Mouse (Mus musculus) G1E (cell line): Measurements from ENCODE around the gene Foxk1. TPM values are rescaled to one million over a fixed set of nuclear protein-coding genes. Genes with fewer than 3 reads are reported as not detected.

Source experiments
- ATAC-seq: 2 replicates; pipeline ENCODE4 v1.8.0; 2016; ENCODE audit warnings: mild to moderate bottlenecking; ENCODE audit not compliant: insufficient number of reproducible peaks, poor library complexity, low FRiP score, severe bottlenecking; ENCODE audit errors: extremely low read depth
- DNase-seq: peaks from one replicate; pipeline ENCODE4 v3.0.0; 2012; ENCODE audit warnings: low spot score
- H3K27me3 ChIP-seq: 2 replicates; pipeline ENCODE4 v1.6.1; 2012; ENCODE audit warnings: mild to moderate bottlenecking, low read length, inconsistent platforms; ENCODE audit not compliant: insufficient read depth
- H3K36me3 ChIP-seq: replicated peaks from 2 replicates; pipeline ENCODE3; 2012; ENCODE audit warnings: mild to moderate bottlenecking, inconsistent platforms
- H3K4me1 ChIP-seq: 2 replicates; pipeline ENCODE4 v1.6.1; 2012; ENCODE audit warnings: low read depth, low read length, inconsistent platforms, mixed read lengths; ENCODE audit not compliant: insufficient read depth
- H3K4me3 ChIP-seq: 2 replicates; pipeline ENCODE4 v1.5.1; 2012; ENCODE audit warnings: low read depth, mild to moderate bottlenecking, inconsistent platforms, low read length, moderate library complexity, mixed read lengths
- H3K9me3 ChIP-seq: replicated peaks from 2 replicates; pipeline ENCODE4 v1.6.1; 2012; ENCODE audit warnings: inconsistent platforms
- CTCF ChIP-seq: IDR thresholded peaks from 2 replicates; pipeline ENCODE4 v1.5.1; 2012; ENCODE audit warnings: low read depth, low read length, inconsistent platforms, mixed read lengths
- GATA1 ChIP-seq: IDR thresholded peaks from 2 replicates; pipeline ENCODE4 v1.6.1; 2012; ENCODE audit warnings: borderline replicate concordance, low read length, inconsistent platforms, mixed read lengths
- GATA2 ChIP-seq: IDR thresholded peaks from 2 replicates; pipeline ENCODE4 v1.6.1; 2012; ENCODE audit warnings: low read depth, low read length, inconsistent platforms, borderline replicate concordance
- POLR2AphosphoS5 ChIP-seq: IDR thresholded peaks from 2 replicates; pipeline ENCODE4 v1.6.1; 2012; ENCODE audit warnings: low read depth, low read length, inconsistent platforms; ENCODE audit not compliant: insufficient replicate concordance
- TAL1 ChIP-seq: conservative IDR thresholded peaks from 2 replicates; pipeline ENCODE4 v1.6.1; 2012; ENCODE audit warnings: low read depth, low read length, inconsistent platforms, mixed read lengths
- polyA plus RNA-seq: library from polyadenylated mRNA; stranded (reverse); fragments of >175 nt; gene quantifications from 2 replicates; pipeline ENCODE4 v1.2.3, GENCODE M21; 2012
- total RNA-seq, 2 experiments: library from RNA; stranded (forward) in 1 of 2; stranded (reverse) in 1 of 2; fragments of 200-1000 nt in 1 of 2; fragments of >200 nt in 1 of 2; fragmentation: Nextera tagmentation in 1 of 2; gene quantifications; 2 replicates each; pipeline ENCODE4 v1.2.3; 2014 to 2017

Gene Foxk1
- 26.9 and 29.5 TPM in 2 replicates for total RNA-seq (2014; fragmentation: Nextera tagmentation)
- total RNA-seq (2017), result 4.9 and 5.5 TPM in 2 replicates
- 39.3 and 42.7 TPM in 2 replicates for polyA plus RNA-seq

DNA sequence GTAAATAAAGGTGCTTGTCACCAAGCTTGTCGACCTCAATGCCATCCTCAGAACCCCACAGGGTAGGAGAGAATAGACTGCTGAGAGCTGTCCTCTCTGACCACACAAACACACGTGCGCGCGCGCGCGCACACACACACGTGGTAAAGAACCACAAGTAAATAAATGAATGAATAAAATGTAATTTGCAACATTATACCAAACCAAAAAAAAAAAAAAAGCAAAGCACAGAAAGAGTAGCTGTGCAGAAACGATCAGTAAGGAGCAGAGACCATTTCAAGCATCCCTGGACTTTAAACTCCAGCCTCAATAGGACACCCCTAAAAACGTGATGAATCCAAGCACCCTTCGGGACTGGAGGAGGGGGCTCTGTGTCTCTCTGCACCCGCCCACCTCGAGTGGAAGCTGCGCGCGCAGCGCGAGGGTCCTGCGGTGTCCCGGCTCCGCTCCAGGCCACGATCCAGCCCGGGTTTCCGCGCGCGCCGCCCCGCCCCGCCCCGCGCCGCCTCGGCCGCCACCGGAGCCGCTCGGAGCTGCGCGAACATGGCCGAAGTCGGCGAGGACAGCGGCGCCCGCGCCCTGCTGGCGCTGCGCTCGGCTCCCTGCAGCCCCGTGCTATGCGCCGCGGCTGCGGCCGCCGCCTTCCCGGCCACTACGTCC, at the start of gene Foxk1:
Foxk1 (plus strand) TSS at position 517 of the 660 bp plus-strand sequence.
- Histone ChIP-seq H3K27me3 (no peaks in the 10 kb centered on the region), H3K4me1 (peaks cover 53% of the 10 kb centered on the region), H3K9me3 (no peaks in the 10 kb centered on the region), H3K4me3 (peak within 1 kb of the TSS; percentile 96), H3K36me3 (peaks cover 38% of the 10 kb centered on the region)
- DNase-seq (peak; percentile 87), ATAC-seq (peak; percentile 30; the same call in 1 of the 2 replicates)
- TF ChIP-seq GATA1, result no peak
- no peak for TF ChIP-seq CTCF
- TF ChIP-seq POLR2AphosphoS5, result no peak
- no peak for TF ChIP-seq TAL1
- no peak for TF ChIP-seq GATA2

DNA sequence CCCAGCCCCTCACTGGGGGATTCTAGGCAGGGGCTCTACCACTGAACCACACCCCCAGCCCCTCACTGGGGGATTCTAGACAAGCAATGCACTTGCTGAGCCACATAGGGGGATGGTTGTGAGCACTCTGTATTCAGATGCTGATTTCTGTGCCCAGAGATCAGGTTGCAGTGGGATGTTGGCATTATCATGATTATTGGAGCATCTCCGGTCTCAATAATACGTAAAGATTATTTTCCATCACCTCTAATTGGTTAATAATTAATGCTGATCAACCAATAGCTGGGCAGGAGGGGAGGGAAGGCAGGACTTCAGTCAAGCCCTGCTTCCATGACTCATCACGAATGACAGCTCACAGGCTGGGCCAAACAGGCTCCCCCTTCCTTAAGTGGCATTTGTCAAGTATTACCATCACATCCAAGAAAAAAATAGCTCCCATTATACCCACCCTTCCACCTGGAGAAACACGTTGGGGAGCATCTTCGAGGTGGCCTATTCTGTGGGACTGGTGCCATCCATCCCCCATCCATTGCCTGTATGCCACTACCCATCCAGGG, 48.9 kb upstream of the Foxk1 start:
- DNase-seq (no peak), ATAC-seq (no peak)
- Histone ChIP-seq H3K36me3 (no peaks in the 10 kb centered on the region), H3K9me3 (no peaks in the 10 kb centered on the region), H3K4me3 (no peak overlapping the region), H3K4me1 (no peaks in the 10 kb centered on the region), H3K27me3 (no peaks in the 10 kb centered on the region)
- TF ChIP-seq TAL1, result no peak

DNA sequence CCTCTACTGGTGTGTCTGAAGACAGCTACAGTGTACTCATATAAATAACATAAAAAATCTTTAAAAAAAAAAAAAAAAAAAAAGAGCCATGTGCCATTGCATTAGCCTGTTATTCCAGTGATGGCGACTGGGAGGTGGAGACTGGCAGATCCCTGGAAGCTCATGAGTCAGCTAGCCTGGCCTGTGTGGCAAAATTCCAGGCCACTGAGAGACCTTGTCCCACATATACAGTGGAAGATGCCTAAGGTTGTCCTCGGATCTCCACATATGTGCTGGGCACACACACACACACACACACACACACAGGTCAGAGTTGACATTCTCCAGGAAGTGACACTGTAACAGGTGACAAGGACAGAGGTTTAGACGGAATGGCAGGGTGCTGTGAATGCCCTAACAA, 46.2 kb upstream of the Foxk1 start:
- Histone ChIP-seq H3K27me3 (no peaks in the 10 kb centered on the region), H3K4me1 (no peaks in the 10 kb centered on the region), H3K4me3 (no peak overlapping the region), H3K36me3 (no peaks in the 10 kb centered on the region), H3K9me3 (no peaks in the 10 kb centered on the region)
- ATAC-seq (no peak), DNase-seq (no peak)
- no peak for TF ChIP-seq GATA2
- TF ChIP-seq CTCF, result no peak
- TF ChIP-seq GATA1, result no peak
- TF ChIP-seq POLR2AphosphoS5, result no peak
- TF ChIP-seq TAL1, result no peak

DNA sequence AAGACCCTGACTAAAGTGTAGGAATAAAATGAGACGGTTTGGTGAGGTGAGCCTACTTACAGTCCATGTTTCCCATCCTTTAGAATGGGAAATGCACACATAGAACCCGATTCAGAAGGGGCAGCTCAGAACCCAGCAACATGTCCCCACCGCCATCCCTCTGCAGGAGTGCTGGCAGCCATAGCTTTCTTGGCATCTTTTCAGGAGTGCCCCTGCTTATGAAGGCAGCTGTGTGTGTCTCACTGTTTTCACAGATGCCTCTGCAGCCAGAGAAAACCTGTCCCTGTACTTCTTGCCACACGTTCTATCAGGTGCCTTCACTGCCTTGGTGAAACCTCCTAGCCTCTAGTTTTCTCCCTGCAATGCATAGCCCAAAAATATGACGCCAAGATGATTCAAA, 40.1 kb upstream of the Foxk1 start:
- TF ChIP-seq POLR2AphosphoS5, result no peak
- TF ChIP-seq CTCF, result no peak
- no peak for TF ChIP-seq GATA1
- TF ChIP-seq GATA2, result no peak
- no peak for TF ChIP-seq TAL1
- Histone ChIP-seq H3K4me1 (no peaks in the 10 kb centered on the region), H3K4me3 (no peak overlapping the region), H3K9me3 (no peaks in the 10 kb centered on the region), H3K36me3 (no peaks in the 10 kb centered on the region), H3K27me3 (no peaks in the 10 kb centered on the region)
- DNase-seq (no peak), ATAC-seq (no peak)

DNA sequence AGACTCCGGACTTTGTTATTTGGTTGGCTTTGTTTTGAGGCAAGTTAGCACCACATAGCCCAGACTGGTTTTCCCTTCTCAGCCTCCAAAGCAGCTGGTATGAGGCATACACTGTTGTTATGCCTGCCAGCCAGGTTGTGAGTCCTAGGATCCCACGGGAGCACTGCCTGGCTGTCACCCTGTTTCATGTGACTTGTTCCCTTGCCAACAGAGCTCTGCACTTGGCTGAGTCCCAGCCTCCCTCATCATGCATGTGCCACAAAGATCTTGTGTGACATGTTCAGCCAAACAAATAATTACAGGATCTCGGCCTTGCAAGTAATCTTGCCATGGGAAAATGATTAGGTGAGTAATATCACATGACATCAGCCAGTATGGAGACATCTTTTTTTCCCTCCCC, 38.4 kb upstream of the Foxk1 start:
- ATAC-seq, result no peak
- no peaks in the 10 kb centered on the region for H3K36me3 ChIP-seq
- TF ChIP-seq TAL1 (no peak), GATA1 (no peak)

DNA sequence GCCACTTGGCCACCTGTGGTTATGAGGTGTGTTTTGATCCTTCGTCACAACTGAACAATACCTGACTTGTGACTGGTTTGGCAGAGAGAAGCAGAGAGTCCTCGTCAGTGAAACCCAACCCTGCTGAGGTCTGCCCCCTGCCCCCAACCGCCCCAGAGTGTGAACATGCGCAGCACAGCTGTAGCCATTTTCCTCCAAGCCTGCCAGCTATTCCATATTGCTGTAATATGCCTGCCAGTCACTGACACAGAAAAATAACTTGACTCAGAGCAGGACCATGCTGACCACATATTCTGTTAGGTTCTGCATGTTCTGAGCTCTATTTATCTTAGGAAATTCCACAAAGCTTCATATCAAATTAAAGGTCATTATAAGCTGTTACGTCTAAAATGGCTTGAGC, 37.2 kb upstream of the Foxk1 start:
- TF ChIP-seq CTCF (no peak), TAL1 (no peak), POLR2AphosphoS5 (no peak), GATA1 (no peak), GATA2 (no peak)
- no peak overlapping the region for H3K4me3 ChIP-seq
- DNase-seq, result no peak
- no peaks in the 10 kb centered on the region for H3K9me3 ChIP-seq
- peaks cover 19% of the 10 kb centered on the region for H3K4me1 ChIP-seq
- no peaks in the 10 kb centered on the region for H3K27me3 ChIP-seq
- peaks cover 2% of the 10 kb centered on the region for H3K36me3 ChIP-seq
- no peak for ATAC-seq

More for the DNA sequence above, 38.4 kb upstream of the Foxk1 start:
- Histone ChIP-seq H3K9me3 (no peaks in the 10 kb centered on the region), H3K27me3 (no peaks in the 10 kb centered on the region), H3K4me3 (no peak overlapping the region), H3K4me1 (peaks cover 8% of the 10 kb centered on the region)
- no peak for DNase-seq
